Mouse (Mus musculus): ENCODE measurements at regions not wholly inside any gene's neighbourhood (a gene's known extent, or its start where the extent isn't known, plus 50 kb on each side); places are given as distances from the start of the nearest gene placed in this dataset.

- DNase-seq: no peak
Measured at GRCm38 (mm10) chr13:34462206-34462807, 117.3 kb upstream of the Slc22a23 start.

- no peak for DNase-seq
Measured at GRCm38 (mm10) chr13:34460969-34461368, 116.0 kb upstream of the Slc22a23 start.

GRCm38 (mm10) chr13:34456051-34456450 lies 111.1 kb upstream of the Slc22a23 start:
- no peak for DNase-seq

GRCm38 (mm10) chr13:34446806-34447205 lies 101.8 kb upstream of the Slc22a23 start:
- DNase-seq: no peak

GRCm38 (mm10) chr13:34446327-34446726 lies 101.3 kb upstream of the Slc22a23 start:
- DNase-seq: no peak

GRCm38 (mm10) chr13:34441347-34441746 lies 96.4 kb upstream of the Slc22a23 start:
- DNase-seq: no peak

GRCm38 (mm10) chr13:34427527-34427926 lies 82.5 kb upstream of the Slc22a23 start:
- DNase-seq: no peak

- no peak for DNase-seq
Measured at GRCm38 (mm10) chr13:34424921-34425320, 79.9 kb upstream of the Slc22a23 start.

GRCm38 (mm10) chr13:34421644-34422043 lies 76.7 kb upstream of the Slc22a23 start:
- DNase-seq: no peak

- no peak for DNase-seq
Measured at GRCm38 (mm10) chr13:34420341-34421156, 75.6 kb upstream of the Slc22a23 start.

- DNase-seq: no peak
Measured at GRCm38 (mm10) chr13:34419061-34419460, 74.1 kb upstream of the Slc22a23 start.

GRCm38 (mm10) chr13:34416603-34417002 lies 71.6 kb upstream of the Slc22a23 start:
- no peak for DNase-seq

- DNase-seq: no peak
Measured at GRCm38 (mm10) chr13:34414533-34414932, 69.6 kb upstream of the Slc22a23 start.

GRCm38 (mm10) chr13:34408669-34409055 lies 63.7 kb upstream of the Slc22a23 start:
- DNase-seq: no peak

- DNase-seq: no peak
Measured at GRCm38 (mm10) chr13:34408007-34408668, 63.2 kb upstream of the Slc22a23 start.

- no peak for DNase-seq
Measured at GRCm38 (mm10) chr13:34406291-34406690, 61.3 kb upstream of the Slc22a23 start.

- DNase-seq: no peak
Measured at GRCm38 (mm10) chr13:34402631-34403030, 57.6 kb upstream of the Slc22a23 start.

GRCm38 (mm10) chr13:34401031-34401430 lies 56.0 kb upstream of the Slc22a23 start:
- DNase-seq: no peak

- DNase-seq: no peak
Measured at GRCm38 (mm10) chr13:34398847-34399246, 53.9 kb upstream of the Slc22a23 start.

GRCm38 (mm10) chr13:34398061-34398787 lies 53.2 kb upstream of the Slc22a23 start:
- no peak for DNase-seq

GRCm38 (mm10) chr13:34395504-34395903 lies 50.5 kb upstream of the Slc22a23 start:
- DNase-seq: no peak

- no peak for DNase-seq
Measured at GRCm38 (mm10) chr13:34395010-34395409, 50.0 kb upstream of the Slc22a23 start.

Data from cerebellum, adult 11 months (tissue).